Mouse (Mus musculus) heart, postnatal 0 days (tissue): ENCODE data around the gene Pgk1.

Source experiments
- CTCF ChIP-seq: IDR thresholded peaks from 2 replicates; pipeline ENCODE4 v1.5.1; 2016; ENCODE audit warnings: antibody characterized with exemption, control low read depth, low read depth
- EP300 ChIP-seq: IDR thresholded peaks from 2 replicates; pipeline ENCODE4 v1.6.1; 2016; ENCODE audit warnings: antibody characterized with exemption, low read depth

DNA sequence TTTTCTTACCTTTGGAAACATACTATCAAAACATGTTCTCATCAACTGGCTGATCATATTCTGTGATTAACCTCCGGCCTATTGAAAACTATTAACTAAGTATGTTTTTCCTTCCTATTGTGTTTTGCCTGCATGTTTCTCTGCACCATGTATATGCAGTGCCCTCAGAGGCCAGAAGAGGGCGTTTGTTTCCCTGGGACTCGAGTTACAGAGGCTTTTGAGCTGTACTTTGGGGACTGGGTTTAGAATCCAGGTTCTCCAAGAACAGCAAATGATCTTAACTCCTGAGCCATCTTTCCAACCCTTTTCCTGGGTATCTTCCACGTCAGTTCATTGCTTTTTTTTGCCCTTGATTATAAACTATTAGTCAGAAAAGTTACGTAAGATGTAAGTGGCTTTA lies 10.4 kb downstream of the Pgk1 start:
- TF ChIP-seq CTCF, result peak; percentile 29
- no peak for TF ChIP-seq EP300
